Mouse (Mus musculus) mammary gland, adult 2 months (tissue): Measurements from ENCODE around the gene Cptp. TPM values are rescaled to one million over a fixed set of nuclear protein-coding genes. Genes with fewer than 3 reads are reported as not detected.

Experiments
- polyA plus RNA-seq: library from polyadenylated mRNA; depleted of rRNA; stranded (reverse); fragments of >200 nt; gene quantifications from 2 replicates; pipeline ENCODE4 v1.2.3, GENCODE M21; 2012; ENCODE audit warnings: low replicate concordance; rRNA removed

Gene Cptp
- polyA plus RNA-seq, result 32.4 and 36.2 TPM in 2 replicates

GRCm38 (mm10) chr4:155869317-155870033 lies at the start of gene Cptp, which contains the start of gene Ints11:
Gene Cptp (minus strand): TSS chr4:155869440.
Gene Ints11 (plus strand): TSS chr4:155869546.

GRCm38 (mm10) chr4:155891551-155892001 lies 22.3 kb upstream of the Cptp start, which contains the start of the genes Pusl1 and Acap3:
Gene Pusl1 (minus strand): TSS chr4:155891781.
Gene Acap3 (plus strand): TSS chr4:155891822.

GRCm38 (mm10) chr4:155863001-155863400 lies 6.2 kb downstream of the Cptp start, which contains the start of gene Tas1r3:
Gene Tas1r3 (minus strand): TSS chr4:155863362.

GRCm38 (mm10) chr4:155846871-155847578 lies 22.2 kb downstream of the Cptp start, which contains the start of gene Dvl1:
Gene Dvl1 (plus strand): TSS chr4:155847402.

GRCm38 (mm10) chr4:155839483-155839910 lies 29.7 kb downstream of the Cptp start, which contains the start of gene Mxra8:
Gene Mxra8 (plus strand): TSS chr4:155839680.

GRCm38 (mm10) chr4:155831205-155831766 lies 38.0 kb downstream of the Cptp start, which contains the start of gene Aurkaip1:
Gene Aurkaip1 (plus strand): TSS chr4:155831272.

Other genes starting within 250 kb of the Cptp start
- gene Cdk11b, start 244.6 kb downstream of the Cptp start, polyA plus RNA-seq, result 16.8 and 20.2 TPM in 2 replicates
- gene Gm10563, start 224.0 kb downstream of the Cptp start, polyA plus RNA-seq, result not detected in 2 replicates
- gene Mmp23, start 216.1 kb downstream of the Cptp start, polyA plus RNA-seq, result 52.3 and 103 TPM in 2 replicates
- gene Mib2, start 200.2 kb downstream of the Cptp start, polyA plus RNA-seq, result 64.0 and 102 TPM in 2 replicates
- gene Fndc10, start 175.1 kb downstream of the Cptp start, polyA plus RNA-seq, result 21.6 and 35.6 TPM in 2 replicates
- gene Ssu72, start 164.6 kb downstream of the Cptp start, polyA plus RNA-seq, result 88.8 and 157 TPM in 2 replicates
- 2.1 and 2.6 TPM in 2 replicates for gene Tmem240, start 134.6 kb downstream of the Cptp start, polyA plus RNA-seq
- 140 and 144 TPM in 2 replicates for gene Atad3a, start 108.3 kb downstream of the Cptp start, polyA plus RNA-seq
- gene Vwa1, start 94.7 kb downstream of the Cptp start, polyA plus RNA-seq, result 24.1 and 41.9 TPM in 2 replicates
- 1.9 and 2.6 TPM in 2 replicates for gene Tmem88b, start 83.6 kb downstream of the Cptp start, polyA plus RNA-seq
- 0.32 and 0.54 TPM in 2 replicates for gene Ankrd65, start 79.0 kb downstream of the Cptp start, polyA plus RNA-seq
- 47.4 and 59.6 TPM in 2 replicates for gene Mrpl20, start 66.6 kb downstream of the Cptp start, polyA plus RNA-seq
- gene Ccnl2, start 57.0 kb downstream of the Cptp start, polyA plus RNA-seq, result 63.4 and 98.7 TPM in 2 replicates
- gene Aurkaip1, start 38.2 kb downstream of the Cptp start, polyA plus RNA-seq, result 149 and 245 TPM in 2 replicates
- 274 and 383 TPM in 2 replicates for gene Mxra8, start 29.8 kb downstream of the Cptp start, polyA plus RNA-seq
- 153 and 223 TPM in 2 replicates for gene Dvl1, start 22.0 kb downstream of the Cptp start, polyA plus RNA-seq
- gene Tas1r3, start 6.1 kb downstream of the Cptp start, polyA plus RNA-seq, result 1.3 and 1.5 TPM in 2 replicates
- 33.7 and 47.4 TPM in 2 replicates for gene Ints11, start 106 bp upstream of the Cptp start, polyA plus RNA-seq
- 61.9 and 134 TPM in 2 replicates for gene Pusl1, start 22.3 kb upstream of the Cptp start, polyA plus RNA-seq
- gene Acap3, start 22.4 kb upstream of the Cptp start, polyA plus RNA-seq, result 43.7 and 50.5 TPM in 2 replicates
- 39.4 and 89.6 TPM in 2 replicates for gene Ube2j2, start 74.4 kb upstream of the Cptp start, polyA plus RNA-seq
- 113 and 117 TPM in 2 replicates for gene C1qtnf12, start 92.9 kb upstream of the Cptp start, polyA plus RNA-seq
- 5.2 and 10.7 TPM in 2 replicates for gene B3galt6, start 123.2 kb upstream of the Cptp start, polyA plus RNA-seq
- gene Sdf4, start 123.4 kb upstream of the Cptp start, polyA plus RNA-seq, result 61.5 and 63.6 TPM in 2 replicates
- gene Tnfrsf4, start 144.4 kb upstream of the Cptp start, polyA plus RNA-seq, result 28.1 and 40.7 TPM in 2 replicates
- 22.0 and 26.1 TPM in 2 replicates for gene Tnfrsf18, start 156.7 kb upstream of the Cptp start, polyA plus RNA-seq
- 4.0 and 4.9 TPM in 2 replicates for gene Ttll10, start 190.0 kb upstream of the Cptp start, polyA plus RNA-seq
- gene 9430015G10Rik, start 240.5 kb upstream of the Cptp start, polyA plus RNA-seq, result 27.3 and 33.1 TPM in 2 replicates